Mouse (Mus musculus) myocyte (in vitro differentiated cells): ENCODE results near the gene Sncg. TPM values are rescaled to one million over a fixed set of nuclear protein-coding genes. Genes with fewer than 3 reads are reported as not detected.

ENCODE experiments used
- H3K27me3 ChIP-seq: one replicate; pipeline ENCODE4 v1.6.1; 2011; ENCODE audit not compliant: control insufficient read depth, insufficient read depth, insufficient read length
- H3K36me3 ChIP-seq: one replicate; pipeline ENCODE4 v1.6.1; 2011; ENCODE audit not compliant: control insufficient read depth, insufficient read depth
- H3K4me2 ChIP-seq: one replicate; pipeline ENCODE4 v1.6.1; 2011; ENCODE audit warnings: low read depth, control low read depth
- H3K4me3 ChIP-seq: one replicate; pipeline ENCODE4 v1.5.1; 2011; ENCODE audit warnings: mild to moderate bottlenecking, control low read depth, moderate library complexity
- H3K79me2 ChIP-seq: one replicate; pipeline ENCODE4 v1.6.1; 2011; ENCODE audit not compliant: control insufficient read depth, insufficient read depth
- H3ac ChIP-seq: one replicate; pipeline ENCODE4 v1.6.1; 2011; ENCODE audit not compliant: control insufficient read depth, insufficient read length
- CEBPB ChIP-seq: IDR thresholded peaks from 2 replicates; pipeline ENCODE4 v1.6.1; 2011; ENCODE audit warnings: mild to moderate bottlenecking, moderate library complexity; ENCODE audit not compliant: poor library complexity, insufficient read depth, severe bottlenecking
- E2F4 ChIP-seq: IDR thresholded peaks from one replicate; pipeline ENCODE4 v1.6.1; 2011; ENCODE audit warnings: mild to moderate bottlenecking, control low read depth, moderate library complexity; ENCODE audit not compliant: insufficient read depth
- MAX ChIP-seq: IDR thresholded peaks from one replicate; pipeline ENCODE4 v1.6.1; 2011; ENCODE audit warnings: low read depth, mild to moderate bottlenecking, control low read depth
- MYOD1 ChIP-seq, 3 experiments: IDR thresholded peaks; one replicate each; pipeline ENCODE4 v1.6.1; 2011; ENCODE audit warnings: control low read depth in 2 of 3, low read depth in 2 of 3, mild to moderate bottlenecking in 2 of 3, moderate library complexity in 1 of 3; ENCODE audit not compliant: insufficient read length in 2 of 3, control insufficient read depth in 1 of 3
- MYOG ChIP-seq, 3 experiments: IDR thresholded peaks; one replicate each; pipeline ENCODE4 v1.6.1; 2011; ENCODE audit warnings: control low read depth in 2 of 3, low read depth in 2 of 3, mild to moderate bottlenecking in 2 of 3; ENCODE audit not compliant: insufficient read length in 2 of 3, control insufficient read depth in 1 of 3, insufficient read depth in 1 of 3
- POLR2A ChIP-seq: IDR thresholded peaks from one replicate; pipeline ENCODE4 v1.6.1; 2011; ENCODE audit warnings: low read depth, mild to moderate bottlenecking, control low read depth, moderate library complexity; ENCODE audit not compliant: insufficient read length
- POLR2AphosphoS2 ChIP-seq: IDR thresholded peaks from one replicate; pipeline ENCODE4 v1.6.1; 2011; ENCODE audit warnings: low read depth, control low read depth; ENCODE audit not compliant: insufficient read length
- REST ChIP-seq: IDR thresholded peaks from one replicate; pipeline ENCODE4 v1.6.1; 2011; ENCODE audit warnings: mild to moderate bottlenecking, control low read depth, moderate library complexity; ENCODE audit not compliant: insufficient read depth, insufficient read length
- SRF ChIP-seq: IDR thresholded peaks from one replicate; pipeline ENCODE4 v1.6.1; 2011; ENCODE audit warnings: low read depth; ENCODE audit not compliant: control insufficient read depth, insufficient read length
- TCF12 ChIP-seq: IDR thresholded peaks from one replicate; pipeline ENCODE4 v1.6.1; 2011; ENCODE audit warnings: mild to moderate bottlenecking, control low read depth; ENCODE audit not compliant: poor library complexity, insufficient read depth, severe bottlenecking
- TCF3 ChIP-seq: IDR thresholded peaks from one replicate; pipeline ENCODE4 v1.6.1; 2011; ENCODE audit warnings: low read depth, control low read depth; ENCODE audit not compliant: insufficient read length
- USF1 ChIP-seq: IDR thresholded peaks from one replicate; pipeline ENCODE4 v1.6.1; 2011; ENCODE audit warnings: low read depth, mild to moderate bottlenecking, control low read depth, moderate library complexity
- polyA plus RNA-seq: library from polyadenylated mRNA; unstranded; fragments of >200 nt; fragmentation: generic; extraction: Trizol; gene quantifications from one replicate; pipeline ENCODE4 v1.2.1, GENCODE M21; 2012; ENCODE audit warnings: missing spikeins

Sncg gene
- polyA plus RNA-seq, 1 experiment: 1.3 TPM

DNA sequence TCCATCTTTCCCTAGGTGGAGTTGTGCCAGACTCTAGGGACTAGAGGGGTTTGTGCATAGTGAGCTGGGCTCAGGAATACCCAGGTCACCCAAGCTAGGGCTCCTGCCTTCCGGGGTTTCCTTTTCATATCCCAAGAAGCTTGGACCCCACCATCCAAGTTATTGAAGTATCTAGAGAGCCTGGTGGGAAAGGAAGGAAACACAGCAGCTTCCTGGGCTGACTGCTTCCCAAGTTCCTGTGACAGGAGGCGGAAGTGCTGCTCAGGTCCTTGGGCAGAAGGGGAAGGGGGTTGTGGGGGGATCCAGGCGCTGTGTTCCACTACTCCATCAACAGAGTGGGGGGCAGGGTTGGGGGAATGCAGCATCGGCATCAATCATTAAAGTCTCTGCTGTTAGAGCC, 2.5 kb upstream of the Sncg start:
- H3K4me2 ChIP-seq: no peak overlapping the region

DNA sequence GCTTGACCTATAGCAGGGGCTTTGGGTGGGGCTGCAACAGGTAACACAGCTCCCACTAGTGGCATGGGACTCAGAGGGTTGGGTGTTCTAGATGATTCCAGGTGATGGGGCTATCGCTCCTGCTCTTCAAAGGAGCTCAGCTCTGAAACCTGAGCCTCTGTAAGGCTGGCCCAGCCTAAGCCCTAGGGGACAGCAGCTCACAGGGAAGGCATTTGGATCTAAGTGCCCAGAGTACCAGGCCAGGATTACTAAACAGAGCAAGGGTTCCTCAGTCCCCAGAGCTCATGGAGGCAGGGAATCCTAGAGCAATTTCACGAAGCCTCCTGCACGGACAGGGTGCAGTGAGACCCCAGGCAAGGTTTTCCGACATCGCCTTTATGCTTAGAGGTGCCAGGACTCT, 1.4 kb upstream of the Sncg start:
- no peaks in the 10 kb centered on the region for H3K36me3 ChIP-seq
- no peaks in the 10 kb centered on the region for H3K27me3 ChIP-seq
- TF ChIP-seq MYOD1 (IDR thresholded peaks at IDR 0.05; ENCODE audit: control insufficient read depth in 1 of 3, insufficient read length in 2 of 3, low read depth in 2 of 3) (no peak), TCF12 (no peak), POLR2A (no peak), SRF (no peak), CEBPB (no peak), REST (no peak), USF1 (no peak), POLR2AphosphoS2 (no peak), TCF3 (no peak), MAX (no peak), E2F4 (no peak), MYOG (IDR thresholded peaks at IDR 0.05; ENCODE audit: control insufficient read depth in 1 of 3, insufficient read depth in 1 of 3, insufficient read length in 2 of 3, low read depth in 2 of 3) (no peak)
- no peak overlapping the region for H3ac ChIP-seq
- no peak overlapping the region for H3K4me2 ChIP-seq
- no peaks in the 10 kb centered on the region for H3K79me2 ChIP-seq
- no peak overlapping the region for H3K4me3 ChIP-seq

More for the DNA sequence above, 2.5 kb upstream of the Sncg start:
- no peak overlapping the region for H3K4me3 ChIP-seq
- no peak overlapping the region for H3ac ChIP-seq
- H3K36me3 ChIP-seq: no peaks in the 10 kb centered on the region
- H3K79me2 ChIP-seq: no peaks in the 10 kb centered on the region
- TF ChIP-seq CEBPB (no peak), SRF (no peak), E2F4 (no peak), POLR2AphosphoS2 (no peak), MAX (no peak)
- no peaks in the 10 kb centered on the region for H3K27me3 ChIP-seq

DNA sequence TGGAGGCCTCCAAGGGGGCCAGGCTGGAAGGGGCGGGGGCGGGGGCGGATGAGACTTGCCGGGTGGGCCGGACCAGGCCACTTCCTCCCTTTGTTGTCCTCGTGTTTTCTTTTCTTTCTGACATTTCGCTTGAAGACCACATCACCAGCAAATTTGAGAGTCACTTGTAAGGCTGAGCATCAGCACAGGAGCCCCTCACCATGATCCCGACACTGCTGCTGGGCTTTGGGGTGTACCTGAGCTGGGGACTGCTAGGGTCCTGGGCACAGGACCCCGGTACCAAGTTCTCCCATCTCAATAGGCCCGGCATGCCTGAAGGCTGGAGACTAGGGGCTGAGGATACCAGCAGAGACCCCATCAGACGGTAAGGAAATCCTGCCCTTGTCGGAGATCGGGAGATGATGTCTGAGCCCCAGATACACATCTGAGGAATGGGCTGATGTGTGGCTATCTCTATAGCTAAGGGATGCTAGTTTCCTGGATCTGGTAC, 871 bp upstream of the Sncg start, which contains the start of gene Mmrn2:
Mmrn2 (plus strand) TSS at position 51 of the 490 bp plus-strand sequence.
- no peak for TF ChIP-seq REST
- no peak for TF ChIP-seq POLR2AphosphoS2
- no peak for TF ChIP-seq TCF12
- no peak for TF ChIP-seq TCF3
- TF ChIP-seq SRF: no peak
- TF ChIP-seq MAX: no peak
- no peak for TF ChIP-seq MYOD1 (IDR thresholded peaks at IDR 0.05; ENCODE audit: control insufficient read depth in 1 of 3, insufficient read length in 2 of 3, low read depth in 2 of 3)
- TF ChIP-seq USF1: no peak
- no peak for TF ChIP-seq CEBPB
- no peak for TF ChIP-seq MYOG (IDR thresholded peaks at IDR 0.05; ENCODE audit: control insufficient read depth in 1 of 3, insufficient read depth in 1 of 3, insufficient read length in 2 of 3, low read depth in 2 of 3)
- no peak for TF ChIP-seq POLR2A
- H3K36me3 ChIP-seq: no peaks in the 10 kb centered on the region

DNA sequence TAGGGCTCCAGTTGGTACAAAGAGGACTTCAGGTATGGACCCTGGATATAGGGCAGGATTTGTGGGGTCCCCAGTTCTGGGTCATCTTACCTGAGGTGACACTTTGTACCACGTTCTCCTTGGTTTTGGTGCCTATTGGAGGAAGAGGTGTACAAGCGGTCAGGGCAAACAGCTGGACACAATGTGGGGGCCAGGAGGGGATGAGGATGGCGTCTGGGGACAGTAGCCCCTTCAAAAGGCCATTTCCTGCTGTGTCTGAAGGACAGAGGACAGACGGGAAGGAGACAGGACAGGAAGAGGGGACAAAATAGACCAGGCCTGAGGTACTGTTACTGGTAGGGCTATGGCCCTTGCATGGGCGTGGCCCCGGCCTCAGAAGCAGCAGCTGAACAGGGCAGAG, 1.0 kb downstream of the Sncg start:
- no peaks in the 10 kb centered on the region for H3K36me3 ChIP-seq
- no peaks in the 10 kb centered on the region for H3K27me3 ChIP-seq
- TF ChIP-seq SRF (no peak), MYOG (IDR thresholded peaks at IDR 0.05; ENCODE audit: control insufficient read depth in 1 of 3, insufficient read depth in 1 of 3, insufficient read length in 2 of 3, low read depth in 2 of 3) (peak in 1 of 3 experiments; percentile 47), CEBPB (no peak), TCF12 (no peak), MAX (no peak), USF1 (no peak), E2F4 (no peak), POLR2A (no peak), MYOD1 (IDR thresholded peaks at IDR 0.05; ENCODE audit: control insufficient read depth in 1 of 3, insufficient read length in 2 of 3, low read depth in 2 of 3) (peak in 1 of 3 experiments; percentile 63), POLR2AphosphoS2 (no peak), REST (no peak), TCF3 (no peak)
- no peak overlapping the region for H3ac ChIP-seq
- H3K79me2 ChIP-seq: no peaks in the 10 kb centered on the region
- H3K4me3 ChIP-seq: no peak overlapping the region
- peak overlapping the region; percentile 18 for H3K4me2 ChIP-seq

More for the DNA sequence above, 871 bp upstream of the Sncg start, which contains the start of gene Mmrn2:
- H3K4me3 ChIP-seq: no peak within 1 kb of the TSS
- no peaks in the 10 kb centered on the region for H3K27me3 ChIP-seq
- H3K79me2 ChIP-seq: no peaks in the 10 kb centered on the region
- H3K4me2 ChIP-seq: no peak within 1 kb of the TSS
- no peak within 1 kb of the TSS for H3ac ChIP-seq

DNA sequence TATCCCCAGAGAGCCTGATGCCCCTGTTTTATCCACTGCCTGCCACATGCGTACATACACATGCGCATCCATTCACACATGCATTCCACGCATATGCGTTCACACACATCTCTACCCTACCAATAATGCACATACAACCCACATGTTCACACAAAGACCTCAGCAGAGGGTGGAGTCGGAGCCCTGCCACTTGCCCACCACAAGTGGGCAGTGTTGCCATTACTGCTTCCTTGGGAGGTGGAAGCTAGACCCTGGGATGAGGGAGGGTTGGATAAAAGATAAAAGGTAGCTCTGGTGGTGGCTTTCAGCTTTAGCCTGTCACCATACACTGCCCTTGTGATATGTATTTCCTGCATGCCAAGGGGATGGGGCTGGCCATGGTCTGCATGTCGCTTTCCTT, 1.9 kb downstream of the Sncg start:
- H3K4me2 ChIP-seq: no peak overlapping the region
- no peak overlapping the region for H3ac ChIP-seq
- H3K4me3 ChIP-seq: no peak overlapping the region
- no peak for TF ChIP-seq TCF3
- no peak for TF ChIP-seq POLR2A
- no peak for TF ChIP-seq TCF12
- no peak for TF ChIP-seq MAX
- TF ChIP-seq MYOG (IDR thresholded peaks at IDR 0.05; ENCODE audit: control insufficient read depth in 1 of 3, insufficient read depth in 1 of 3, insufficient read length in 2 of 3, low read depth in 2 of 3): no peak
- no peak for TF ChIP-seq REST
- no peak for TF ChIP-seq MYOD1 (IDR thresholded peaks at IDR 0.05; ENCODE audit: control insufficient read depth in 1 of 3, insufficient read length in 2 of 3, low read depth in 2 of 3)
- no peaks in the 10 kb centered on the region for H3K36me3 ChIP-seq
- no peaks in the 10 kb centered on the region for H3K79me2 ChIP-seq
- H3K27me3 ChIP-seq: no peaks in the 10 kb centered on the region
